Mouse (Mus musculus) heart, adult 9 months (tissue): ENCODE measurements around the gene Agbl1.
"Not testable (repeated sequence)": the region's sequence is repeated elsewhere in the genome, so short reads cannot be mapped to it uniquely, and the experiment has no call there.

Source experiments
- DNase-seq, 2 experiments: peaks; one replicate each; pipeline ENCODE4 v3.0.0; 2022; ENCODE audit warnings: low spot score in 2 of 2

Gene Agbl1

DNA sequence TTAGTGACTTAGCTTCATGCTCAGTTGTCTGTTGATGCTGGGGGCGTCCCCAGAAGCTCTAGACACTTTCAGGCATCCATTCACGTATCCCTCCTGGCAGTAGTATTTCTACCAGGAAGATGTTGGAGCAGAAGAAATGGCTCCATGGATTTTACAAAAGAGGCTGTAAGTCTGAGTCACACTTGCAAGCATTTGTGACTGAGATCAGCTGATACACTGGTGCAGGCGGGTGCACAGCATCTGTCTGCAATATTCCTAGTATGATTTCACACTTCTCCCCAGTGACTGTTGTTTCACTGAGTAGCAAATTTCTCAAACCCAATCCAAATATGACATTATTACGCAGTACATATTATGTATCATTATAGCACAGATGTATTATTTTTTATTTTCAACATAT is 332.8 kb downstream of the Agbl1 start:
- peak in 1 of 2 experiments; percentile 3 for DNase-seq

DNA sequence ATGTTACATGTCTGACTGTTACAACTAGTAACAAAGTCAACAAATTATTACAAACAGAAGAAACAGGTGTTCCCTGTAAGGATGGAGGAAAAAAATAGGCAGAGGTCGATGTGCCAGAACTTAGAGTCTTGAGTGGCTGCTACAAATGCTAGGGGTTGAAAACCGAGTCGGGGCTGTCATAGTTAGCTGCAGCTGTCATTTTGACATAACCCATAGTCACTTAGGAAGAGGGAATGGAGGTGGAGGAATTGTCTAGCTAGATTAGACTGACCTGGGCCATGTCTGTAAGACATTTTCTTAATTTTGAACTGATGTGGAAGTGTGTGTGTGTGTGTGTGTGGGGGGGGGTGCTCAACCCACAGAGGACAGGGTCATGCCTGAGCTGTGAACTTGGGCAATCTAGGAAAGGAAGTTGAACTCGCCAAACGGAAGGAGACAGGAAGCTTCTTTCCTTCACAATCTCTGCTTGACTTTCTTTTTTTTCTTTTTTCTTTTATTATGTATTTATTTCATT is 364.9 kb downstream of the Agbl1 start:
- DNase-seq, result no peak

- no peak for DNase-seq
Observed at GRCm38 (mm10) chr7:76597812-76598211, 368.1 kb downstream of the Agbl1 start.

- DNase-seq, result no peak
Observed at GRCm38 (mm10) chr7:76600050-76600690, 370.5 kb downstream of the Agbl1 start.

- DNase-seq, result no peak
Observed at GRCm38 (mm10) chr7:76629528-76629927, 399.8 kb downstream of the Agbl1 start.

DNA sequence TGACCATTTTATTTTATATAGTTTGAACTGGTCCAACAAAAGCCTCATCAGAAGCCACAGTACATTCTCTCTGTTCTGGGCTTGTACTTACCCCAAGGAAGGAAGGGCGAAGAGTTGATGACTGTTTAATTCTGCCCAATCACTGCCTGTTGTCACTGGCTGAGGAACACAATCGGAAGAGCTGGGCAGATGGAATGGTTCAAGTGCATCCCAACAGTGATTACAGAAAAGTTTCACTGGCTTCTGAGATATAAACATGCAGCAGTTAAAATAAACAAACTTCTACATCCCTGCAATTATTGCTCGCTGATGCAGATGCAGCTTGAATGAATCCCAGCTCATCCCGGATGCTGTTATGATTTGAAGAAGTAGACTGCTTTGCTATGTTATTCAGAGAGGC is 421.3 kb downstream of the Agbl1 start:
- DNase-seq, result no peak

GRCm38 (mm10) chr7:76661072-76661471 is 431.4 kb downstream of the Agbl1 start:
- DNase-seq, result peak; percentile 61 to 64

DNA sequence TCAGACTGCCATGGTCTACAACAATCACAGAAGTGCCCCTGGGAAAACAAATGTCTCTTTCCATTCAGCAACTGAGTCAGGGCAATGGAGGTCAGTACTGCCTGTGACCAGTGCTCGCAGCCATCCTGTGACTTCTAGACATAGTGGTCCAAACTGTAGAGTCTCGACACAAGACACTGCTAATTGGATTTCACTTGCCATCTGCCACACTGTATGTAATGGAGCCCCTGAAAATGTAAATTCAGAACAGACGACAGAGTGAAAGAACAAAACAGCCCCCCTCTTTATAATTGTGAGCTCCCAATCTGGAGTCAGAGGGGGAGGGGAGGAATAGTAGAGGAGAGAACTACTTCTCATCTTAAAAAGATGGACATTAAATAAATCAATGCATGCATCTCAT is 445.2 kb downstream of the Agbl1 start:
- DNase-seq, result no peak

- no peak for DNase-seq
Observed at GRCm38 (mm10) chr7:76701224-76701623, 471.5 kb downstream of the Agbl1 start.

DNA sequence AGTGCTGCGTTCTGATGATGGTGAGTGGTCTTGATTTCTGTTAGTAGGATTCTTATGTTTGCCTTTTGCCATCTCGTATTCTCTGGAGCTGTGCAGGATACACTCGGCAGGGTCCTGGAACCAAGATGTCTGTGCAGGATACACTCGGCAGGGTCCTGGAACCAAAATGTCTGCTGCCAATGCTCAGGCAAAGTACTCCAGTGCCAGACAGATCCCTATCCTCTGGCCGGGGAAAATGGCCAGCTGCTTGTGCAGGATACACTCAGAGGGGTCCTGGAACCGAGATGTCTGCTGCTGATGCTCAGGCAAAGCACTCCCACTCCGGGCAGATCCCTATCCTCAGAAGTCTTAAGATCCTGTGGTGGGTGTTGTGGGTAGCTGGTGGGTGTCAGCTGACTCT is 502.5 kb downstream of the Agbl1 start:
- DNase-seq, result not testable (repeated sequence)

DNA sequence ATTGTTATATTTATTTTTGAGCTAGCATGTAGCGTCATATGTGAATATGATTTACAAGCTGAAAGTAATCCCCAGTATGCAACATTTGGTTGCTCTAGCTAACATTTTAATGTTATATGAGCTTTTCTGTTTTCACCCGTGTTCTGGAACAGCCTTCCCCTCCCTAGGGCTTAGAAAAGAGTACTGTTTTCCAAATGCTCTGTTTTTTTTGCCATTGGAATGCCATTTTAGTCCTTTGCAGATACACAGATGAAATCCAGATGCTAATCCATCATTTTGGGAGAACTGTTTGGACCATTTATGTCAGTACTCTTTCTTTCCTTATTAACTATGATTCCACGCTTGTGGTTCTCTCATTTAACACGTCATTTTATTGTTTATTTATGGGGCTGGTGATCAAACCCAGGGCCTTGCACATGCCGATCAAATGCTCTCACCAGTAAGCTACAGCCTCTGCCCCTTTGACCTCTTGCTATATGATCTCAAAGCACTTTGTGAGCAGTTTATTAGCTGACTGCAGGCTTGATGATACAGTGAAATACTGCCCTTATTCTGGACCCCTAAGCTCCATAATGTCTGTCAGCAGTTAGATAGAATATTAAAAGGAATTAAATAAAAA is 547.7 kb downstream of the Agbl1 start:
- peak; percentile 38 to 39 for DNase-seq

DNA sequence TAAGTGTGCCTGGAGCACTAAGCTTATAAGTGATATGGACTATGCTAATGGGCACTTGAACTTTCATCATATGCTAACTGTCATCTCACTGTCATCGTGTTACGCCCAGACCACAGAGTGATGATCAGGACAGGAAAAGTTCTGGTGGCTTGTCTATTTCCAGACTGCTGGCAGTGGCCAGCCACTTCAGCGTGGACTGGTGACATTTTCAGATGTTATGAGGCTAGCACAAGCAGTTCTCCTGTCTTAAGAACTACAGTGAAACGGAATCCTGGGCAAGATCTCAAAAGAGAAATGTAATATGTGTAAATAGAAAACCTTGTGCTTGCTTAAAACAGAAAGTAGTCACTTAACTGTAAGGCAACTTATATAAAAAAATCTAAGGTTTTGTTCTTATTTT is 550.8 kb downstream of the Agbl1 start:
- no peak for DNase-seq

DNA sequence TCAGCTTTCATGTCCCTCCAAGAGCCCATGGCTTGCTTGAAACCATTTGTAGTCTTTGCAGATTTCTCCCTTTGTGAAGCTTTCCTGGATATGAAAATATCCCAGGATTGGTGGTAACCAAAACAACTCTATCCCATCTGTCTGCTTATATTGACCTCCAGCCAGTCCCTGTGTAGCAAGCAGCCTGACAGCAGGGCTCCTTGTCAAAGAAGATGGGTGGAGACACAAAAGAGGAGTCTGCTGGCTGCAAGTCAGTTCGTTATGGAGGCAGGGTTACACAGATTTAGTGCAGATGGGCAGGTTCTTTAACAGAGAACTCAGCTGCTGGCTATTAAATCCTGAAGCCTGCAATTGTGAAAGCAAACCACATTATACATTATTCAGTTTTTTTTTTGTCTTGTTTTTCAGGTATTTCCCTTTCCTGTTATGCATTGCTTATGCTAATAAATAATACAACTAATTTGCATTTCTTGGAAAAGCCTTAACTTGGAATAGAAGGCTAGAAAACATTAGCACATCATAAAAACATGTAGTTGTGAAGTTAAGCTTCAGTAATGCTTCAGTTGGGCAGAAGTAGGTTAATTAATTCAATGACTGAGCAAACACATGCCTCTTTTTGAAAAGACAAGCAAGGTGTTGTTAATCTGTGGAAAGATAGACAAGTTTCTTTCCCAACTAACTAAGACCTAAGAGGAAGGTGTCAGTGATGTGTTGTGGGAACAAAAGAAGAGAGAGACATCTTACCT is 559.0 kb downstream of the Agbl1 start:
- DNase-seq, result peak; percentile 8 to 12

GRCm38 (mm10) chr7:76790041-76790440 is 560.4 kb downstream of the Agbl1 start:
- no peak for DNase-seq

GRCm38 (mm10) chr7:76791247-76791646 is 561.6 kb downstream of the Agbl1 start:
- DNase-seq, result peak; percentile 17 to 36

DNA sequence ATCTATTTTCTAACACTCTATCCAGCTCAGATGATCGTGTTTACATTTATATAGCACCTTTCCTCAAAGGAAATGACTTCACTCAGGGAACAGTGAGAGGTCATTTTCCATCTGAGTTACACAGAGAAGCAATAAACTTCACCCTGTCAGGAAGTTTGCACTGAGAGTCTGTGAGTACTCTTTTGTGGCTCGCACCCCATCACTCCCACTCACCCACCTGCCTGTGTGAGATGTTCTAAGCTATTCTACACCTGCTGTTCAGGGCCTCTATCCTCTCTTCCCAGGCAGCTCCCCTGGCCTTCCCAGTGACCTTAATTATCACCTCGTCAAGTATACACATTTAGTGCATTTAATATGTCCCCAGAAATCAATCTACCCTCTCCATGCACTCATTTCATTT is 580.3 kb downstream of the Agbl1 start:
- DNase-seq, result no peak

DNA sequence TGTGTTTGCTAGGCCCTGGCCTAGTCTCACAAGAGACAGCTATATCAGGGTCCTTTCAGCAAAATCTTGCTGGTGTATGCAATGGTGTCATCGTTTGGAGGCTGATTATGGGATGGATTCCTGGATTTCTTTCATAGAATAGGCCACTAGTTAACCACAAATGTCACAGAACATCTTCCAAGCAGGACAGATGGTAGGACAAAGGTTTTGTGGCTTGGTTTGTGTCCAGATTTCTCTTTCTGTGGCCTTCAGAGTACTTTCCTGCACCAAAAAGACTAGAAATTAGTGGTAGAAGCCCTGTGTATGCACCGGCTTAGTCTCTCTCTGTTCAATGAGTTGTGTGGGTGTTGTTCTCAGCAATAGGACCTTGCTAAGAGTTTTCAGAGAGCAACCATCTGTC is 590.9 kb downstream of the Agbl1 start:
- DNase-seq, result no peak

DNA sequence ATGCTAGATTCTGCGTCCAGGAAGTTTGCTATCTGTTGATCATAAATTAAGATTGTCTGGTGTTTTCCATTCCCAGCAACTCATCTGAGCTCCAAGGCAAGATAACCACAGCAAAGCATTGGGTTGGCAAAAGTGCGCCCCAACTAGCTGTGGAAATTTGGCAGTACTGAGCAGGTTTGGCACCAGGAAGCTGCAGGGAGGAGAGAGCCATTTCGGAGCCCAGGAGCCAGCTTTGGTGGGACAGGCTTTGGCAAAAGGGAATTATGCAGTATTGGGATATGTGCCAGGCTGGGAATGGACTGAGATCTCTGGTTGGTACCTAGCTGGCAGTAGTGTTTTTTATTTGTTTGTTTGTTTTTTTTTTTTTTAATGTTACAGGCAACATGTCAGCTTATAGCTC is 612.5 kb downstream of the Agbl1 start:
- DNase-seq, result no peak

- no peak for DNase-seq
Observed at GRCm38 (mm10) chr7:76889416-76890209, 659.9 kb downstream of the Agbl1 start.

DNA sequence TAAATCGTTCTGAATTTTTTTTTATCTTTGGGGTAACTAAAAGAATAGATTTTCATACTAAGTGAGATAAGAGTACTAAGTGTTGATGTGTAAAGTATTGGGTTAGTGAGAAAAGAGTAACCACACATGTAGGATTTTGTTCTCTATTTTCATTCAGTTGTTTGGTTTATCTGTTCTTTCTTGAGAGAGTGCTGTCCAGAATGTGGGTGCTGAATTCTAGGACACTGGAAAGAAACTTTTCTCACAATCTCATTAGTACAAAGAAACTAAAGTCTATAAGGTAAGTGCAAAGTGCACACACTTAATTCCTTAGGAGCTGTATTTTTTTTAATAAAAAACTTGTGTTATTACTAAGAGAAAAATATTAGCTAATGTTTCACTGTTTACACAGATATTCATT is 674.4 kb downstream of the Agbl1 start:
- DNase-seq, result no peak

DNA sequence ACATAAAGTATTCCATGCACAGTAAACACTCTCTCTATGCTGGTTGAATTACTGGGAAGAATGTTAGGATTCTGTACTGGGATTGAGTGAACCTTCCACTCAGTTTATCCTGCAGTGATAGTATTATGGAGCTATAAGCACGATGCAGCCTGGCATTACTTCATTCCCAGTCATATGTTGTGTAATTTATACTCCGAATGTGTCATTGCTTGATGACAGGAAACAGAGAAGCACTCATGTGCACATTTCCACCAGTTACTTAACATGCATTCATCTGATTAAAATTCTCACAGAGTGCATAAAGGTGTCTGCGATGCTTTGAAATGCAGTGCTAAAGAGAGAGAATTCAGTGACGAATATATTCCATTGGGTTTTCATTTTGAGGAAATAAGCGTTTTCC is 682.0 kb downstream of the Agbl1 start:
- no peak for DNase-seq

DNA sequence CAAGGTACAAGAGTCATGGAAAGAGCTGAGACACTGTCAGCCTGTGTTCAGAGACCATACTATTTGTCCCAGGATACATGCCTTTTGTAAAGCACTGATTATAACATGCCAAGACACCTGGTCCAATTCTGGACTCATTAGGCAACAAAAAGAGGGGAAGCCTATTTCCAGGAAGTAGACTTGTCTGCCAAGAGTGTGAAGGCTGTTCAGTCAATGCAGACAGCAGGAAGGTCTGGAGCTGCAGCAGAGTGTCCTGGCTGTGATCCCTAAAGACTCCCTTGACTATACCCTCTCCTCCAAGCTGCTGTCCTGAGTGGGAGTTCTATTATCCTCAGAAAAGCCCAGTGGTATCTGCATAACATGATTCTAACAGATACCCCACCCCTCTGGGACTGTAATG is 689.2 kb downstream of the Agbl1 start:
- DNase-seq, result no peak
